Mouse (Mus musculus): ENCODE data around the gene Trim9. TPM values are rescaled to one million over a fixed set of nuclear protein-coding genes. Genes with fewer than 3 reads are reported as not detected.
A peak's percentile ranks its signal among the peaks of the same experiment; 100 is the strongest.

The Trim9 gene
- polyA plus RNA-seq, 1 experiment from 2014 or later, result 2.0 TPM

DNA sequence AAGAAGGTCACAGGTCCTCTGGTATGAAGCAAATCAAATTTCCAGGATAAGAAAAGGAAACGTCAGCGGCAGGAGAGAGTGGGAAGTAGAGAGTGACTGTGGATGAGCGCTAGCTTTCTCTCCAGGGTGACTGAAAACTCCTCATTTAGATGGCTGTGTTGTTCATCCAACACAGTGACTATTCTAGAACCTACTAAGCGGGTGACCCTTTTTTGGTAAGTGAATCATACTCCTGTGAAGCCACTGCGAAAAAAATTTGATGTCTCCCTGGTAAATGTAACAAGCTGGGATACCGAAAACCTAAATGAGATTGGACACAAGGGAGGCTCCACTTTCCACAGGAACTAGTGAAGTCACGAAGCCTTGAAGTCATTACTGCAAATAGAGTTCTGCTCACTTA is 39.5 kb downstream of the Trim9 start:
- DNase-seq (ENCODE audit: low spot score) (no peak), ATAC-seq (ENCODE audit: low read depth) (no peak)
- H3K4me2 ChIP-seq (ENCODE audit: low read depth, low read length), result no peak overlapping the region
- 83% methylated on average over 7 of the region's 7 CpGs for WGBS
- no peaks in the 10 kb centered on the region for H3K4me1 ChIP-seq (ENCODE audit: control insufficient read depth, insufficient read depth, low read length)
- no peak overlapping the region for H3K27ac ChIP-seq (replicated peaks; ENCODE audit: low read depth, low read length)
- H3K36me3 ChIP-seq (ENCODE audit: control insufficient read depth, insufficient read depth, low read length), result no peaks in the 10 kb centered on the region
- H3K4me3 ChIP-seq (ENCODE audit: low read depth, low read length), result no peak overlapping the region
- no peak overlapping the region for H3K9ac ChIP-seq (ENCODE audit: low read depth, low read length)
- no peaks in the 10 kb centered on the region for H3K9me3 ChIP-seq (ENCODE audit: control insufficient read depth, low read length)
- no peaks in the 10 kb centered on the region for H3K27me3 ChIP-seq (replicated peaks; ENCODE audit: control insufficient read depth, insufficient read depth, low read length)

DNA sequence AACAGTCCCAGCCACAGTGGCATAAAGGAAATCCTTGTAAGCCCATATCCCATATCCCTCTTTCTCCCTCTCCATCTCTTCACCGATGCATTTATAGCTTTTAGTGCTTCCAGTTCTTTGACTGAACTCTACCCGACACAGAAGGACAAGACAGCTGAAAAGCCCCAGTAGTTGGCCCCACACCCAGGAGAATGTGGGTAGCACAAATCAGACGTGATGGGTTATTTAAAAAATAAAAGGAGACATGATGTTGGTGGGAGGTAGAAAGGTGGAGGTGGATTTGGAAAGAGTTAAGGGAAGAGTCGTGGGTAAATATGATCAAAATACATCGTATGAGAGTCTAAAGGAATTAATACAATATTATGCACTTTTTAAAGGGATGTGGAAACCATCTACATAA is 40.4 kb downstream of the Trim9 start:
- Histone ChIP-seq H3K27me3 (replicated peaks; ENCODE audit: control insufficient read depth, insufficient read depth, low read length) (no peaks in the 10 kb centered on the region), H3K27ac (replicated peaks; ENCODE audit: low read depth, low read length) (no peak overlapping the region), H3K9ac (ENCODE audit: low read depth, low read length) (no peak overlapping the region), H3K4me2 (ENCODE audit: low read depth, low read length) (no peak overlapping the region), H3K36me3 (ENCODE audit: control insufficient read depth, insufficient read depth, low read length) (no peaks in the 10 kb centered on the region), H3K4me3 (ENCODE audit: low read depth, low read length) (no peak overlapping the region), H3K4me1 (ENCODE audit: control insufficient read depth, insufficient read depth, low read length) (no peaks in the 10 kb centered on the region), H3K9me3 (ENCODE audit: control insufficient read depth, low read length) (no peaks in the 10 kb centered on the region)
- 84% methylated on average over 5 of the region's 5 CpGs for WGBS
- ATAC-seq (ENCODE audit: low read depth) (no peak), DNase-seq (ENCODE audit: low spot score) (no peak)

DNA sequence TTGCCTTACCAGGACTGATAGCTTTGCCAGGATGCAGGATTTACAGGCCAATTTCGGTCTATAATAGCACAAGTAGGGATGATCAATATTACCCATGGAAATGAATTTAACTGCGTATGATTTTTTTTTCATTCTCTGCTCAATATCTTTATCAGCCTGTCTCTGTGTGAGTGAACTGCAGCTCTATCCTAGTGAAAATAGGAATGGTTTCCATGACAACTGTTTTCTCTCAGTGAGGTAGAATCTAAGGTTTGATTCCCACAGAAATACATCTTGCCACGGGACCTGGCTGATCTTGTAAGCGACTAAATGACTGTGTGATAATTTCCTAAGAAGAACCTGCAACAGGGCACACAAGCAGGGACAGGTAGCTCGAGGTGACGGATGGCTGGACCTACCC is 43.4 kb downstream of the Trim9 start:
- DNase-seq (ENCODE audit: low spot score) (no peak), ATAC-seq (ENCODE audit: low read depth) (no peak)
- H3K4me2 ChIP-seq (ENCODE audit: low read depth, low read length), result no peak overlapping the region
- H3K36me3 ChIP-seq (ENCODE audit: control insufficient read depth, insufficient read depth, low read length), result no peaks in the 10 kb centered on the region
- H3K27me3 ChIP-seq (replicated peaks; ENCODE audit: control insufficient read depth, insufficient read depth, low read length), result no peaks in the 10 kb centered on the region
- no peak overlapping the region for H3K4me3 ChIP-seq (ENCODE audit: low read depth, low read length)
- no peak overlapping the region for H3K9ac ChIP-seq (ENCODE audit: low read depth, low read length)
- H3K9me3 ChIP-seq (ENCODE audit: control insufficient read depth, low read length), result no peaks in the 10 kb centered on the region
- 82% methylated on average over 6 of the region's 6 CpGs for WGBS
- H3K27ac ChIP-seq (replicated peaks; ENCODE audit: low read depth, low read length), result no peak overlapping the region
- H3K4me1 ChIP-seq (ENCODE audit: control insufficient read depth, insufficient read depth, low read length), result no peaks in the 10 kb centered on the region

DNA sequence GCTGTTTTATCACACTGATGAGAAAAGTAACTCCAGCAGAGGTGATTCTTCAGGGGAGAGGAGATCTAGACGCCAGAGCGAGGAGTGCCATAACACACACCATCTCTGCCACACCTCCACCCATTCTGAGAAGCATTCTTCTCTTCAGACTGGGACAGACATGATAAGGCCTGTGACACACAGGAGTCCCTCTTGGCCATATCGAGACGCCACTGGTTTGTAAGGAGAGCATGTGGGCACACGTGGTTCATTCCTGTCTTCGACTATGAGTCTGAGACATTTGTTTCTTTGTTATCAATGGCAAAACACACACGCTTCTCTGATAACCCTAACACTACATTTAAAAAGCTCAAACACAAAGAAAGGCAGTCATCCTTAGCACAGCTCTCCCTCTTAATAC is 43.9 kb downstream of the Trim9 start:
- Histone ChIP-seq H3K27me3 (replicated peaks; ENCODE audit: control insufficient read depth, insufficient read depth, low read length) (no peaks in the 10 kb centered on the region), H3K4me1 (ENCODE audit: control insufficient read depth, insufficient read depth, low read length) (no peaks in the 10 kb centered on the region), H3K4me3 (ENCODE audit: low read depth, low read length) (no peak overlapping the region), H3K4me2 (ENCODE audit: low read depth, low read length) (no peak overlapping the region), H3K36me3 (ENCODE audit: control insufficient read depth, insufficient read depth, low read length) (no peaks in the 10 kb centered on the region), H3K27ac (replicated peaks; ENCODE audit: low read depth, low read length) (no peak overlapping the region), H3K9ac (ENCODE audit: low read depth, low read length) (no peak overlapping the region), H3K9me3 (ENCODE audit: control insufficient read depth, low read length) (no peaks in the 10 kb centered on the region)
- WGBS, result 82% methylated on average over 7 of the region's 7 CpGs
- ATAC-seq (ENCODE audit: low read depth) (no peak), DNase-seq (ENCODE audit: low spot score) (no peak)

DNA sequence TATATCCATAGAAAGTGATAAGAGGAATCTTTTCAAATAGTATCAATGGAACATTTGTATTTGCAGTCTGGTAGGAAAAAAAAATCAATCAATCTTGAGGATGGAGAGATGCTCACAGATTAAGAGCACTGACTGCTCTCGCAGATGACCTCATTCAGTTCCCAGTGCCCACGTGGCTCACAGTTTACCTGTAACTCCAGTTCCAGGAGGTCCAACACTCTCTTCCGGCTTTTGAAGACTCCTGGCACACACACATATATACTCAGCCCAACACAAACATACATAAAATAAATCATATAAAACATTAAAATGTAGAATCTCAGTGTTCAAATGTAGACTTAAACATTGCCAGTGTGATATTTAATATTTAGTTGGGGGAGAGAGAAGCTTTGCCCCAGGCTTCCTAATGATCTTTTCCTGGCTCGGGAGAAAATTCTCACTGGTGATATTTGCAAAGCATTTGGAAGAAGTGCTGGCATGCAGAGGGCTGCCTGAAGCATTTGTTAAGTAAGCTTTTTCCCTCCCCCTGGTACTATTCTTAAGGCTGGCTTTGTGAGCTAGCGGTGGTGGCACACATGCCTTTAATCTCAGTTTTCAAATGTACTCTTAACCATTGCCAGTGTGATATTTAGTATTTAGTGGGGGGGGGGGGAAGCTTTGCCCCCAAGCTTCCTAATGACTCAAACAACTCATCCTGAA is 45.2 kb downstream of the Trim9 start:
- Histone ChIP-seq H3K27ac (replicated peaks; ENCODE audit: low read depth, low read length) (no peak overlapping the region), H3K9ac (ENCODE audit: low read depth, low read length) (no peak overlapping the region), H3K27me3 (replicated peaks; ENCODE audit: control insufficient read depth, insufficient read depth, low read length) (no peaks in the 10 kb centered on the region), H3K4me2 (ENCODE audit: low read depth, low read length) (no peak overlapping the region), H3K4me1 (ENCODE audit: control insufficient read depth, insufficient read depth, low read length) (no peaks in the 10 kb centered on the region), H3K4me3 (ENCODE audit: low read depth, low read length) (no peak overlapping the region), H3K36me3 (ENCODE audit: control insufficient read depth, insufficient read depth, low read length) (no peaks in the 10 kb centered on the region), H3K9me3 (ENCODE audit: control insufficient read depth, low read length) (no peaks in the 10 kb centered on the region)
- 51% methylated on average over 5 of the region's 5 CpGs for WGBS
- DNase-seq (ENCODE audit: low spot score), result peak; percentile 31
- no peak for ATAC-seq (ENCODE audit: low read depth)

DNA sequence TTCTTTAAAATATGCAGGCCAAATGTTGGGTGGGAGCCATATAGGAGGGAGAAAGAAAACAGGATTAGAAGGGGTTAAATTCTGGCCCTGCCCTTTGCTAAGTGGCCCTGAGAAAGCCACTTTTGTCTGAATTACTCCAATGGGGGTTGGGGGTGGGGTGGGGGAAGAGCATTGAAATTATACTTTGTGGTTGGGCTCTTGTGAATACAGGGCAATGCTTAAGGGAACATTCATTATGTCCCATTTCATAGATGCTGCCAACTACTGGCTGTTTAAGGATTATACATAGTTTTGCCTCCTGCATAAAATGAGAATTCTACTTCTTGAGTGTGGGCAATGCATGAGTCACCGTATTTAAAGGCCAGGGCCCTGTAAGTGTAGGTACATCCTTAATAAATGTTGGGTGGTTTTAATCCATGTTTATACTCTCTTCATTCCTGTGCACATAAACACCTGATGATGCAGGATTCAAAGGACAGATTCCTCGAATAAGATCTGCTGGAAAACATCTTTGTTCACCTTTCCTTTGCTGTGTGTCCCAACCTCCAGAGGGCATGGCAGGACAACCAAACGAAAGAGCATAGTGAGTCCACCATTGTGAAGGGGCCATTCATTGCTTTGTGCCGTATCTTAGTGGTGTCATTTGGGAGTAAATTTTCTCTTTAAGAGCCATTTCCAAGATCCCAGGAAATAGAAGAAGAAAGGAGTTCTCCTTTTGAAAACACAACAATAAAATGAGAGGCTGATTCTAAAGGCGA is 53.3 kb downstream of the Trim9 start:
- H3K4me3 ChIP-seq (ENCODE audit: low read depth, low read length), result no peak overlapping the region
- ATAC-seq (ENCODE audit: low read depth) (no peak), DNase-seq (ENCODE audit: low spot score) (no peak)
- no peaks in the 10 kb centered on the region for H3K27me3 ChIP-seq (replicated peaks; ENCODE audit: control insufficient read depth, insufficient read depth, low read length)
- H3K9ac ChIP-seq (ENCODE audit: low read depth, low read length), result no peak overlapping the region
- WGBS, result 67% methylated on average over 5 of the region's 5 CpGs
- no peaks in the 10 kb centered on the region for H3K4me1 ChIP-seq (ENCODE audit: control insufficient read depth, insufficient read depth, low read length)
- H3K27ac ChIP-seq (replicated peaks; ENCODE audit: low read depth, low read length), result no peak overlapping the region
- no peaks in the 10 kb centered on the region for H3K36me3 ChIP-seq (ENCODE audit: control insufficient read depth, insufficient read depth, low read length)
- no peaks in the 10 kb centered on the region for H3K9me3 ChIP-seq (ENCODE audit: control insufficient read depth, low read length)
- H3K4me2 ChIP-seq (ENCODE audit: low read depth, low read length), result no peak overlapping the region

DNA sequence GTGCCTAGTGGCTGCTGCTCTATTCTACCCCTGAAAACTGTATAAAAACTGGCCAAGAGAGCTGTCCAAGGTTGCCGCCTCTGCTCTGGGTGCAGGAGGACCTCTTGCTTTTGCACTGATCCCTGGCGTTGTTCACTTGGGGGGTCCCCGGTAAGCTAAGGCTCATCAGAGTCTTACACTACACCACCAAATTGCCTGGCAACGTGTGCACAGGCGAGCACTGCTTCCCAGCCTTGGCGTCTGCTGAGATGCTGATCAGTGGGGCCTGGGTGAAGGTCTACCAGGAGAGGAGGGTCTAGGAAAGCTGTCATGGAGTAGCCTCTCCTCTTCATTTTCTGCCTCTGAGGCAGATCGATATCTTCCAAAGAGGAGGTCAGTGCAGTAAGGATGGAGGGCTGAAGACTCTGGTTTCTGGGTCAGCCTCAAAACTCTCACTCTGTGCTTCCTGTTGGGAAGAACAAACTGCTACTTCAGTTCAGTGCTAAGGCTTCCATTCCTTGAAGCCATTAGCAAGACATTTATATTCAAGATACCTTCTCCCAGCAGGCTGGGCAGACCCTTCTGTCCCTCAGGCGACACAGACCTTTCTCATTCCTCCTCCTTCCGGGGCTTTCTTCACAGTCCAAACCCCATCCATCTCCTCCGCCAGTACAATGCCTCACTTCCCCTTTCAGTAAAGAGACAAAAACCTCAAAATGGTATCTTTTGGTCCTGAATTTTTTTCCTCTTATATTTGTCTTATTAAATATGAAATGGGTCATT is 54.1 kb downstream of the Trim9 start:
- WGBS, result 87% methylated on average over 10 of the region's 10 CpGs
- no peak overlapping the region for H3K4me3 ChIP-seq (ENCODE audit: low read depth, low read length)
- no peaks in the 10 kb centered on the region for H3K9me3 ChIP-seq (ENCODE audit: control insufficient read depth, low read length)
- H3K4me2 ChIP-seq (ENCODE audit: low read depth, low read length), result no peak overlapping the region
- no peak for ATAC-seq (ENCODE audit: low read depth)
- H3K27ac ChIP-seq (replicated peaks; ENCODE audit: low read depth, low read length), result no peak overlapping the region
- no peaks in the 10 kb centered on the region for H3K27me3 ChIP-seq (replicated peaks; ENCODE audit: control insufficient read depth, insufficient read depth, low read length)
- H3K9ac ChIP-seq (ENCODE audit: low read depth, low read length), result no peak overlapping the region
- no peaks in the 10 kb centered on the region for H3K36me3 ChIP-seq (ENCODE audit: control insufficient read depth, insufficient read depth, low read length)
- no peak for DNase-seq (ENCODE audit: low spot score)
- H3K4me1 ChIP-seq (ENCODE audit: control insufficient read depth, insufficient read depth, low read length), result no peaks in the 10 kb centered on the region

DNA sequence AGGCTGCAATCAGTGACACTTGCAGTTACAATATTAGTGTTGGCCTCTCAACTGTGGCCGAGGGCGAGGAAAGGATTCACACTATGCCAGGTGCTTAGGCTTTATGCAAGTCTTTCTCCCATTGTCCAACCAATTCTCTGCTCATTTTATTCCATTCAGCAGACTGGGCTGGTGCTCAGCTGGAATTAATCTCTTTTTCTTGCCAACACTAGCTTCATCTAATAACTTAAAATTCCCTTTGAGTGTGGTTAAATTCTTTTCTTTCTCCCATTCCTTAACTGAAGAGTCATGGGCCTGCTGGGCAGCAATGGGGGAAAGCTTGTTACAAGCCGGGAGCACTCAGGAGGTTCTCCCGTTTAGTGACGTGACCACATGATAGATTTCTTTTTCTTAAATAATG is 61.9 kb downstream of the Trim9 start:
- Histone ChIP-seq H3K4me1 (ENCODE audit: control insufficient read depth, insufficient read depth, low read length) (no peaks in the 10 kb centered on the region), H3K27ac (replicated peaks; ENCODE audit: low read depth, low read length) (no peak overlapping the region), H3K9ac (ENCODE audit: low read depth, low read length) (no peak overlapping the region), H3K4me3 (ENCODE audit: low read depth, low read length) (no peak overlapping the region), H3K27me3 (replicated peaks; ENCODE audit: control insufficient read depth, insufficient read depth, low read length) (no peaks in the 10 kb centered on the region), H3K36me3 (ENCODE audit: control insufficient read depth, insufficient read depth, low read length) (no peaks in the 10 kb centered on the region), H3K4me2 (ENCODE audit: low read depth, low read length) (no peak overlapping the region), H3K9me3 (ENCODE audit: control insufficient read depth, low read length) (no peaks in the 10 kb centered on the region)
- WGBS, result 76% methylated on average over 5 of the region's 5 CpGs
- no peak for DNase-seq (ENCODE audit: low spot score)
- ATAC-seq (ENCODE audit: low read depth), result no peak
